Mouse (Mus musculus) brain, embryonic 14.5 days (tissue): ENCODE results near the gene Cnst. TPM values are rescaled to one million over a fixed set of nuclear protein-coding genes. Genes with fewer than 3 reads are reported as not detected.

Source experiments
- DNase-seq: peaks from one replicate; pipeline ENCODE4 v3.0.0-alpha.2; 2011; ENCODE audit warnings: low read depth
- CTCF ChIP-seq: fragments of 200-500 bp; IDR thresholded peaks from 2 replicates; pipeline ENCODE4 v1.5.1; 2012; ENCODE audit warnings: inconsistent platforms, mild to moderate bottlenecking, moderate library complexity, borderline replicate concordance; ENCODE audit not compliant: insufficient read depth, insufficient read length; ENCODE audit errors: extremely low read depth
- POLR2A ChIP-seq: fragments of 200-500 bp; IDR thresholded peaks from 2 replicates; pipeline ENCODE4 v1.6.1; 2012; ENCODE audit warnings: mild to moderate bottlenecking, inconsistent platforms, borderline replicate concordance; ENCODE audit not compliant: poor library complexity, insufficient read depth, insufficient read length, severe bottlenecking; ENCODE audit errors: extremely low read depth
- polyA plus RNA-seq: library from polyadenylated mRNA; depleted of rRNA; stranded (reverse); fragments of >200 nt; gene quantifications from 2 replicates; pipeline ENCODE4 v1.2.3, GENCODE M21; 2012

Cnst gene
- polyA plus RNA-seq, 1 experiment = 33.9 TPM

GRCm38 (mm10) chr1:179609724-179610505 is 63.7 kb downstream of the Cnst start:
- TF ChIP-seq POLR2A (no peak), CTCF (no peak)
- DNase-seq = no peak

GRCm38 (mm10) chr1:179611182-179611581 is 65.0 kb downstream of the Cnst start:
- DNase-seq = no peak
- no peak for TF ChIP-seq POLR2A
- TF ChIP-seq CTCF = no peak

- no peak for DNase-seq
- TF ChIP-seq CTCF (no peak), POLR2A (no peak)
These were observed 66.2 kb downstream of the Cnst start for GRCm38 (mm10) chr1:179612418-179612817.

- peak; percentile 52 for DNase-seq
- TF ChIP-seq POLR2A = no peak
- TF ChIP-seq CTCF = no peak
These were observed 66.9 kb downstream of the Cnst start for GRCm38 (mm10) chr1:179612986-179613505.

- DNase-seq = peak; percentile 66
- TF ChIP-seq CTCF (no peak), POLR2A (no peak)
These were observed 71.3 kb downstream of the Cnst start for GRCm38 (mm10) chr1:179617426-179617825.

- TF ChIP-seq CTCF = no peak
- DNase-seq = no peak
These were observed 76.5 kb downstream of the Cnst start for GRCm38 (mm10) chr1:179622665-179623064.

GRCm38 (mm10) chr1:179623657-179624056 is 77.5 kb downstream of the Cnst start:
- DNase-seq = peak; percentile 33

GRCm38 (mm10) chr1:179624354-179624753 is 78.2 kb downstream of the Cnst start:
- peak; percentile 40 for DNase-seq
- TF ChIP-seq CTCF = peak; percentile 55; the same call in 1 of the 2 replicates
- no peak for TF ChIP-seq POLR2A

More at GRCm38 (mm10) chr1:179623657-179624056, 77.5 kb downstream of the Cnst start:
- TF ChIP-seq CTCF (peak; percentile 61; the same call in 1 of the 2 replicates), POLR2A (no peak)

- DNase-seq = no peak
- TF ChIP-seq CTCF (no peak), POLR2A (no peak)
These were observed 81.7 kb downstream of the Cnst start for GRCm38 (mm10) chr1:179627855-179628254.

GRCm38 (mm10) chr1:179628438-179629106 is 82.4 kb downstream of the Cnst start:
- no peak for DNase-seq
- no peak for TF ChIP-seq POLR2A
- no peak for TF ChIP-seq CTCF

- TF ChIP-seq POLR2A (no peak), CTCF (no peak)
- no peak for DNase-seq
These were observed 83.1 kb downstream of the Cnst start for GRCm38 (mm10) chr1:179629276-179629675.
